Mouse (Mus musculus) CD4-positive, CD25-positive, alpha-beta regulatory T cell, adult 2 months (primary cell): Measurements from ENCODE around the gene Ccdc153.

Source experiments
- DNase-seq: peaks from one replicate; pipeline ENCODE4 v3.0.0-alpha.2; 2012; ENCODE audit warnings: low read depth, low spot score

Ccdc153 gene

GRCm38 (mm10) chr9:44240399-44240798, at the start of gene Ccdc153:
Gene Ccdc153 (plus strand): TSS chr9:44240676.
- DNase-seq: no peak

GRCm38 (mm10) chr9:44191166-44191565, 49.3 kb upstream of the Ccdc153 start:
- DNase-seq: no peak

- DNase-seq: no peak
Measured at GRCm38 (mm10) chr9:44192312-44192711, 48.2 kb upstream of the Ccdc153 start.

- DNase-seq: peak; percentile 32
Measured at GRCm38 (mm10) chr9:44192794-44193193, 47.7 kb upstream of the Ccdc153 start.

- no peak for DNase-seq
Measured at GRCm38 (mm10) chr9:44194000-44194399, 46.5 kb upstream of the Ccdc153 start.

- peak; percentile 18 for DNase-seq
Measured at GRCm38 (mm10) chr9:44196354-44196753, 44.1 kb upstream of the Ccdc153 start.

GRCm38 (mm10) chr9:44199166-44199565, 41.3 kb upstream of the Ccdc153 start:
- DNase-seq: no peak

GRCm38 (mm10) chr9:44199580-44199979, 40.9 kb upstream of the Ccdc153 start:
- DNase-seq: no peak

- no peak for DNase-seq
Measured at GRCm38 (mm10) chr9:44200458-44200857, 40.0 kb upstream of the Ccdc153 start.

GRCm38 (mm10) chr9:44207840-44208239, 32.6 kb upstream of the Ccdc153 start:
- no peak for DNase-seq

- no peak for DNase-seq
Measured at GRCm38 (mm10) chr9:44209416-44209815, 31.1 kb upstream of the Ccdc153 start.

- no peak for DNase-seq
Measured at GRCm38 (mm10) chr9:44212406-44212805, 28.1 kb upstream of the Ccdc153 start.

- peak; percentile 17 for DNase-seq
Measured at GRCm38 (mm10) chr9:44213538-44213937, 26.9 kb upstream of the Ccdc153 start.

- DNase-seq: no peak
Measured at GRCm38 (mm10) chr9:44225993-44226392, 14.5 kb upstream of the Ccdc153 start.

GRCm38 (mm10) chr9:44231609-44232008, 8.9 kb upstream of the Ccdc153 start:
- no peak for DNase-seq

GRCm38 (mm10) chr9:44233021-44233801, 7.3 kb upstream of the Ccdc153 start:
- DNase-seq: peak; percentile 76

GRCm38 (mm10) chr9:44233802-44234478, 6.5 kb upstream of the Ccdc153 start, which contains the start of gene Cbl:
Gene Cbl (minus strand): TSS chr9:44234049.
- DNase-seq: peak; percentile 98

GRCm38 (mm10) chr9:44234479-44235427, 5.7 kb upstream of the Ccdc153 start:
- DNase-seq: peak; percentile 69

GRCm38 (mm10) chr9:44236601-44237000, 3.9 kb upstream of the Ccdc153 start:
- DNase-seq: no peak

GRCm38 (mm10) chr9:44237128-44237527, 3.3 kb upstream of the Ccdc153 start:
- peak; percentile 33 for DNase-seq

- peak; percentile 84 for DNase-seq
Measured at GRCm38 (mm10) chr9:44238501-44239190, 1.8 kb upstream of the Ccdc153 start.
